Mouse (Mus musculus): ENCODE measurements at regions not wholly inside any gene's neighbourhood (a gene's known extent, or its start where the extent isn't known, plus 50 kb on each side); places are given as distances from the start of the nearest gene placed in this dataset.

- H3K4me2 ChIP-seq (replicated peaks) = no peak overlapping the region
- H3K9ac ChIP-seq = no peak overlapping the region
- no peaks in the 10 kb centered on the region for H3K36me3 ChIP-seq
- no peak for ATAC-seq (ENCODE audit: low FRiP score, low read depth)
- no peak overlapping the region for H3K27ac ChIP-seq
- peaks cover 24% of the 10 kb centered on the region for H3K4me1 ChIP-seq
- no peak overlapping the region for H3K4me3 ChIP-seq
- no peaks in the 10 kb centered on the region for H3K9me3 ChIP-seq
- WGBS = 83% methylated on average over 12 of the region's 12 CpGs
- H3K27me3 ChIP-seq = no peaks in the 10 kb centered on the region
Observed at GRCm38 (mm10) chr10:96726801-96727780, 110.3 kb downstream of the Btg1 start.

- no peak overlapping the region for H3K4me2 ChIP-seq (replicated peaks)
- no peaks in the 10 kb centered on the region for H3K36me3 ChIP-seq
- no peaks in the 10 kb centered on the region for H3K9me3 ChIP-seq
- ATAC-seq (ENCODE audit: low FRiP score, low read depth) = no peak
- H3K27me3 ChIP-seq = no peaks in the 10 kb centered on the region
- H3K4me3 ChIP-seq = no peak overlapping the region
- H3K4me1 ChIP-seq = 0 out of 2 replicates have a peak, but pooled peaks cover 4% of the 10 kb centered on the region
- H3K27ac ChIP-seq = no peak overlapping the region
- WGBS = 17% methylated on average over 5 of the region's 5 CpGs
- H3K9ac ChIP-seq = no peak overlapping the region
Observed at GRCm38 (mm10) chr10:96733581-96733980, 116.8 kb downstream of the Btg1 start.

GRCm38 (mm10) chr10:96735146-96735545 lies 118.3 kb downstream of the Btg1 start:
- H3K9ac ChIP-seq = no peak overlapping the region
- no peak overlapping the region for H3K27ac ChIP-seq
- no peaks in the 10 kb centered on the region for H3K9me3 ChIP-seq
- no peaks in the 10 kb centered on the region for H3K27me3 ChIP-seq
- no peak overlapping the region for H3K4me3 ChIP-seq
- no peak overlapping the region for H3K4me2 ChIP-seq (replicated peaks)
- H3K36me3 ChIP-seq = no peaks in the 10 kb centered on the region
- 89% methylated on average over 11 of the region's 11 CpGs for WGBS
- 0 out of 2 replicates have a peak, but pooled peaks cover 4% of the 10 kb centered on the region for H3K4me1 ChIP-seq
- no peak for ATAC-seq (ENCODE audit: low FRiP score, low read depth)

GRCm38 (mm10) chr10:96735885-96736628 lies 119.3 kb downstream of the Btg1 start:
- H3K4me1 ChIP-seq = 0 out of 2 replicates have a peak, but pooled peaks cover 4% of the 10 kb centered on the region
- H3K9me3 ChIP-seq = no peaks in the 10 kb centered on the region
- ATAC-seq (ENCODE audit: low FRiP score, low read depth) = no peak
- H3K27ac ChIP-seq = no peak overlapping the region
- H3K4me3 ChIP-seq = no peak overlapping the region
- H3K36me3 ChIP-seq = no peaks in the 10 kb centered on the region
- WGBS = 76% methylated on average over 4 of the region's 4 CpGs
- no peaks in the 10 kb centered on the region for H3K27me3 ChIP-seq
- H3K4me2 ChIP-seq (replicated peaks) = no peak overlapping the region
- H3K9ac ChIP-seq = no peak overlapping the region

GRCm38 (mm10) chr10:96737972-96738371 lies 121.2 kb downstream of the Btg1 start:
- Histone ChIP-seq H3K9me3 (no peaks in the 10 kb centered on the region), H3K4me1 (0 out of 2 replicates have a peak, but pooled peaks cover 4% of the 10 kb centered on the region), H3K4me2 (replicated peaks) (no peak overlapping the region), H3K27ac (no peak overlapping the region), H3K9ac (no peak overlapping the region), H3K27me3 (no peaks in the 10 kb centered on the region), H3K36me3 (no peaks in the 10 kb centered on the region), H3K4me3 (no peak overlapping the region)
- no peak for ATAC-seq (ENCODE audit: low FRiP score, low read depth)
- WGBS = 86% methylated on average over 6 of the region's 6 CpGs

- H3K9ac ChIP-seq = no peak overlapping the region
- 0 out of 2 replicates have a peak, but pooled peaks cover under 1% of the 10 kb centered on the region for H3K4me1 ChIP-seq
- no peaks in the 10 kb centered on the region for H3K9me3 ChIP-seq
- H3K27ac ChIP-seq = no peak overlapping the region
- H3K27me3 ChIP-seq = no peaks in the 10 kb centered on the region
- H3K36me3 ChIP-seq = no peaks in the 10 kb centered on the region
- no peak overlapping the region for H3K4me2 ChIP-seq (replicated peaks)
- no peak for ATAC-seq (ENCODE audit: low FRiP score, low read depth)
- 94% methylated on average over 5 of the region's 5 CpGs for WGBS
- H3K4me3 ChIP-seq = no peak overlapping the region
Observed at GRCm38 (mm10) chr10:96738606-96739005, 121.8 kb downstream of the Btg1 start.

- Histone ChIP-seq H3K4me1 (peaks cover 8% of the 10 kb centered on the region), H3K4me2 (replicated peaks) (peak overlapping the region; percentile 45), H3K9me3 (no peaks in the 10 kb centered on the region), H3K27me3 (no peaks in the 10 kb centered on the region), H3K9ac (no peak overlapping the region; the same call in 1 of the 2 replicates), H3K36me3 (no peaks in the 10 kb centered on the region), H3K27ac (0 out of 2 replicates have a peak overlapping the region, but pooled peaks have one; percentile 10), H3K4me3 (no peak overlapping the region)
- WGBS = 16% methylated on average over 11 of the region's 11 CpGs
- no peak for ATAC-seq (ENCODE audit: low FRiP score, low read depth)
Observed at GRCm38 (mm10) chr10:96744167-96744777, 127.5 kb downstream of the Btg1 start.

GRCm38 (mm10) chr10:96747015-96747663 lies 130.3 kb downstream of the Btg1 start:
- H3K4me3 ChIP-seq = no peak overlapping the region
- peaks cover 18% of the 10 kb centered on the region for H3K4me1 ChIP-seq
- no peak overlapping the region for H3K9ac ChIP-seq
- H3K9me3 ChIP-seq = no peaks in the 10 kb centered on the region
- H3K27ac ChIP-seq = no peak overlapping the region
- ATAC-seq (ENCODE audit: low FRiP score, low read depth) = no peak
- H3K4me2 ChIP-seq (replicated peaks) = no peak overlapping the region
- 92% methylated on average over 9 of the region's 9 CpGs for WGBS
- no peaks in the 10 kb centered on the region for H3K36me3 ChIP-seq
- no peaks in the 10 kb centered on the region for H3K27me3 ChIP-seq

GRCm38 (mm10) chr10:96750861-96751260 lies 134.1 kb downstream of the Btg1 start:
- Histone ChIP-seq H3K4me1 (peaks cover 24% of the 10 kb centered on the region), H3K4me3 (no peak overlapping the region), H3K9ac (no peak overlapping the region), H3K9me3 (no peaks in the 10 kb centered on the region), H3K4me2 (replicated peaks) (peak overlapping the region; percentile 52; the same call in 1 of the 2 replicates), H3K27ac (no peak overlapping the region), H3K27me3 (no peaks in the 10 kb centered on the region), H3K36me3 (no peaks in the 10 kb centered on the region)
- ATAC-seq (ENCODE audit: low FRiP score, low read depth) = no peak
- 49% methylated on average over 5 of the region's 5 CpGs for WGBS

- ATAC-seq (ENCODE audit: low FRiP score, low read depth) = peak; percentile 48; the same call in 1 of the 2 replicates
- Histone ChIP-seq H3K4me2 (replicated peaks) (peak overlapping the region; percentile 52), H3K9ac (no peak overlapping the region; the same call in 1 of the 2 replicates), H3K9me3 (no peaks in the 10 kb centered on the region), H3K27ac (no peak overlapping the region), H3K4me1 (peaks cover 28% of the 10 kb centered on the region), H3K36me3 (no peaks in the 10 kb centered on the region), H3K4me3 (no peak overlapping the region), H3K27me3 (no peaks in the 10 kb centered on the region)
- WGBS = 17% methylated on average over 12 of the region's 12 CpGs
Observed at GRCm38 (mm10) chr10:96751580-96752264, 134.9 kb downstream of the Btg1 start.

GRCm38 (mm10) chr10:96752531-96752930 lies 135.7 kb downstream of the Btg1 start:
- no peak overlapping the region for H3K27ac ChIP-seq
- peaks cover 28% of the 10 kb centered on the region for H3K4me1 ChIP-seq
- WGBS = 92% methylated on average over 5 of the region's 5 CpGs
- no peaks in the 10 kb centered on the region for H3K36me3 ChIP-seq
- H3K9ac ChIP-seq = no peak overlapping the region
- no peak for ATAC-seq (ENCODE audit: low FRiP score, low read depth)
- no peak overlapping the region for H3K4me2 ChIP-seq (replicated peaks)
- H3K4me3 ChIP-seq = no peak overlapping the region
- H3K9me3 ChIP-seq = no peaks in the 10 kb centered on the region
- no peaks in the 10 kb centered on the region for H3K27me3 ChIP-seq
